Mouse (Mus musculus): ENCODE data around the gene Taar7e. TPM values are rescaled to one million over a fixed set of nuclear protein-coding genes. Genes with fewer than 3 reads are reported as not detected.

Taar7e gene
- total RNA-seq, 2 experiments from 2014 or later = not detected

Other genes starting within 250 kb of the Taar7e start
- 2.8 TPM in 1 of 2 replicates, not detected in the other for gene Slc18b1, start 240.6 kb upstream of the Taar7e start, total RNA-seq (2014; fragmentation: Nextera tagmentation)
- gene Slc18b1, start 240.6 kb upstream of the Taar7e start, total RNA-seq (2017) = not detected in 2 replicates
- gene Vnn3, start 186.2 kb upstream of the Taar7e start, total RNA-seq (2014; fragmentation: Nextera tagmentation) = not detected in 2 replicates
- gene Vnn3, start 186.2 kb upstream of the Taar7e start, total RNA-seq (2017) = 0.34 TPM in 1 of 2 replicates, not detected in the other
- gene Vnn1, start 142.9 kb upstream of the Taar7e start, total RNA-seq (2014; fragmentation: Nextera tagmentation) = not detected in 2 replicates
- not detected in 2 replicates for gene Vnn1, start 142.9 kb upstream of the Taar7e start, total RNA-seq (2017)
- not detected in 2 replicates for gene Taar1, start 117.3 kb upstream of the Taar7e start, total RNA-seq (2014; fragmentation: Nextera tagmentation)
- gene Taar1, start 117.3 kb upstream of the Taar7e start, total RNA-seq (2017) = not detected in 2 replicates
- gene Taar2, start 99.0 kb upstream of the Taar7e start, total RNA-seq (2014; fragmentation: Nextera tagmentation) = not detected in 2 replicates
- not detected in 2 replicates for gene Taar2, start 99.0 kb upstream of the Taar7e start, total RNA-seq (2017)
- gene Taar3, start 88.1 kb upstream of the Taar7e start, total RNA-seq (2014; fragmentation: Nextera tagmentation) = not detected in 2 replicates
- not detected in 2 replicates for gene Taar3, start 88.1 kb upstream of the Taar7e start, total RNA-seq (2017)
- not detected in 2 replicates for gene Taar4, start 77.1 kb upstream of the Taar7e start, total RNA-seq (2014; fragmentation: Nextera tagmentation)
- gene Taar4, start 77.1 kb upstream of the Taar7e start, total RNA-seq (2017) = not detected in 2 replicates
- not detected in 2 replicates for gene Taar5, start 66.9 kb upstream of the Taar7e start, total RNA-seq (2014; fragmentation: Nextera tagmentation)
- not detected in 2 replicates for gene Taar5, start 66.9 kb upstream of the Taar7e start, total RNA-seq (2017)
- gene Taar6, start 52.0 kb upstream of the Taar7e start, total RNA-seq (2014; fragmentation: Nextera tagmentation) = not detected in 2 replicates
- gene Taar6, start 52.0 kb upstream of the Taar7e start, total RNA-seq (2017) = not detected in 2 replicates
- not detected in 2 replicates for gene Taar7a, start 44.1 kb upstream of the Taar7e start, total RNA-seq (2014; fragmentation: Nextera tagmentation)
- gene Taar7a, start 44.1 kb upstream of the Taar7e start, total RNA-seq (2017) = not detected in 2 replicates
- not detected in 2 replicates for gene Taar7b, start 37.7 kb upstream of the Taar7e start, total RNA-seq (2014; fragmentation: Nextera tagmentation)
- gene Taar7b, start 37.7 kb upstream of the Taar7e start, total RNA-seq (2017) = not detected in 2 replicates
- not detected in 2 replicates for gene Taar7d, start 10.4 kb upstream of the Taar7e start, total RNA-seq (2014; fragmentation: Nextera tagmentation)
- gene Taar7d, start 10.4 kb upstream of the Taar7e start, total RNA-seq (2017) = not detected in 2 replicates
- not detected in 2 replicates for gene Taar7f, start 11.9 kb downstream of the Taar7e start, total RNA-seq (2014; fragmentation: Nextera tagmentation)
- not detected in 2 replicates for gene Taar7f, start 11.9 kb downstream of the Taar7e start, total RNA-seq (2017)
- gene Taar8a, start 38.9 kb downstream of the Taar7e start, total RNA-seq (2014; fragmentation: Nextera tagmentation) = not detected in 2 replicates
- not detected in 2 replicates for gene Taar8a, start 38.9 kb downstream of the Taar7e start, total RNA-seq (2017)
- gene Taar8b, start 54.7 kb downstream of the Taar7e start, total RNA-seq (2014; fragmentation: Nextera tagmentation) = not detected in 2 replicates
- not detected in 2 replicates for gene Taar8b, start 54.7 kb downstream of the Taar7e start, total RNA-seq (2017)
- not detected in 2 replicates for gene Taar8c, start 64.3 kb downstream of the Taar7e start, total RNA-seq (2014; fragmentation: Nextera tagmentation)
- not detected in 2 replicates for gene Taar8c, start 64.3 kb downstream of the Taar7e start, total RNA-seq (2017)
- gene Taar9, start 71.9 kb downstream of the Taar7e start, total RNA-seq (2014; fragmentation: Nextera tagmentation) = not detected in 2 replicates
- gene Taar9, start 71.9 kb downstream of the Taar7e start, total RNA-seq (2017) = not detected in 2 replicates
- 47.3 and 48.3 TPM in 2 replicates for gene Stx7, start 111.7 kb downstream of the Taar7e start, total RNA-seq (2014; fragmentation: Nextera tagmentation)
- gene Stx7, start 111.7 kb downstream of the Taar7e start, total RNA-seq (2017) = 60.2 and 67.6 TPM in 2 replicates
- not detected in 2 replicates for gene Moxd1, start 185.9 kb downstream of the Taar7e start, total RNA-seq (2014; fragmentation: Nextera tagmentation)
- gene Moxd1, start 185.9 kb downstream of the Taar7e start, total RNA-seq (2017) = not detected in 2 replicates